Mouse (Mus musculus) MN1 (cell line): ENCODE measurements around the gene Adamts13.

Experiments used
- DNase-seq: peaks from one replicate; pipeline ENCODE4 v3.0.0-alpha.2; 2016; ENCODE audit warnings: low spot score

Gene Adamts13

DNA sequence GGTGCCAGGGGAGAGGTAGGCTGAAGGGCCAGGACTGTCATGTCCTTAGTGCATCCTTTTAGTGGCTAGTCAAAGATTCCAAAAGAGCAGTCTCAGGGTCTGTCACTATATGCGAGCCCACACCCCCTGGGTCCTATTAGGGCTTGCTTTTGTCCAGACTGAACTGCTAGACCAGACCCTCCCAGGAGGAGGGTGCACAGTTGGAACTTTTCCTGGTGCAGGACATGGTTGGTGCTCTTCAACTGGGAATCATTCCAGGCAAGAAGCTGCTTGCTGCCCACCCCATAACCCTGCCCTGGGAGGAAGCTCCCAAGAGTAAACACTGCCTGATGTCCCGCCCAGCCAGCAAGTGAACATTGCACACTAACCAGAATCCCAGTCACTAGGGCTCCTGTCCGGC lies at the start of gene Adamts13:
Gene Adamts13, plus strand, starts transcription at position 301 of the 400 bp plus-strand sequence.
- DNase-seq: no peak

DNA sequence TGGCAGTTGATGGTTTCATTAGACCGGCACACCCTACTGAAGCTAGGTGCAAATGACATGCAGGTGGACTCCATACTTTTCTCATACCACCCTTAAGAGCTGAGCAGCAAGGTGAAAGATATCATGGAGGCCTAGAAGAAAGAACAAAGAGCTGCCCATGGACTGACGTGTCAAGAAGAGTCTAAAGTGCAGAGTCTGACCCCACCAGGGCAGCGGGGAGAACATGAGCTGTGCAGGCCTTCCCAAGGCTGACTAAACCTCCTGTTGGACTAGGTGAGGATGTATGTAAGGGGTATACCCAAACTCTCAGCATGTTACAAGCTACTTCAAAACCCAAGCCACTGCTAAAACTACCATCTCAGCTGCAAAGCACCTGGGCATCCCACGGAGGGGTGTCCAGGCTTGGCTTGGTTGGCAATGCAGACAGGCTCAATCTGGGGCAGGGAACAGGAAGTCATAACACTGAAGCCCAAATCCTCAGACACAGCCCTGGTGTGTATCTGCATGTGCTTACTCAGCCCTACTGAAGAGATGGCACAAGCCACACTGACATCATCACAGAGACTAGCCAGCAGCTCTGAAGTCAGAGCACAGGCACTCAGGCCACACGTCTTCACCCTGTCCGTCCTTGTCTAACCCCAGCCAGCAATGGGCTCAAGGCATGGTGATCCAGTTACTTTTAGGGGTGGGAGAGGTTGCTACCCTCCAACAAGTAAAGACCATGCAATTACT lies 45.3 kb upstream of the Adamts13 start:
- no peak for DNase-seq

DNA sequence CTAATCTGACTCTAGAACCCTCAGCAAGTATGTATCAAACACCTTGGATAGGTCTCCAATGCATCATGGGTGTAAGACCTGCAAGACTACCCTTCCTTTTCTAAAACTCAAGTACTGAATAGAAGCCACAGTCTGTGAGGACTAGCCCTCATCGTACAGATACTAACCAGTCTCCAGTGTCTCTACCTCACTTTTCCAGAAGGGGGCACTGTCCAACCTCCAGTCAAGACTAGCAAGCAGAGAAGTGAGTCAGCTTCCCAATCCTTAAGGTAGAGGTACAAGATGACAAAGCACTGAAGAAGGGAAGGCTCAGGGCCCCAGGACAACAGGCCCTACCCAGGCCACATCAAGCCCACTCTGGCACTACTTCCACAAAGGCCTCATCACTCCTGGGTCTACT lies 42.8 kb upstream of the Adamts13 start:
- DNase-seq: peak; percentile 70

DNA sequence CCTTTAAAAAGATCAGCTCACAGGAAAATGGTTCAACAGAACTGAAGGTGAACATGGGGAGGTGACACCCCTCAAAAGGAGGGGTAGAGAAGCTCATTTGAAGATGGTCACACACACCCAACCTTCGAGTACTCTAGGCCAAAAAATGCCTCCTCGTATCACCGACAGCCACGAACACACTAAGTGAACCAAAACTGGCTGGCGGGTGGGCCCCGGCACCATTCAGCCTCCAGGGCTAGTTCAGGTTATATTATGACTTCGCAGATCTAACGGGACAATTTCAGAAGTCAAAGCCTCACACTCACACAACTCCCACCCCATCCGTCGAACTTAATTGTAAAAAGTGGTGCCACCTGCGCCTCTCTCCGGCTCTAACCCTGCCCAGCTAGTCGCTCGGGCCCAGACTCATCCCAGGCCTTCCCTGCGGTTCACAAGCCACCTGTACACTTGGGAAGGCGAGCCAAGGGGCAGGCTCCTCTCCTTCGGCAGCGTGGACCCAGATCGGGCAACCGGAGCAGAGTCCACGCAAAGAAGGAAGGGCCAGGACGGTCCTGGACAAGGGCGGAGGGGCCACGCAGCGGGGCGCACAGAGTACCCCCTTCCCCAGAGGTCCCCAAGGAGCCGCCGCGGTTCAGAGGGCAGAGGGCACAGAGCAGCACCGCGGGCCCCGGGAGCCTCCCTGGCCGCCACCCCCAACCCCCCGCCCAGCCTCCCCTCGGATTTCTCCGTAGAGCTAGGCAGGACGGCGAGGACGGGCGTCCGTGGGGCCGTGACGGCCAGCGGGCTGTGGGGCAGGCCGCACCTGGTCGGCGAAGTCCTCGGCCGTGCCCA lies 40.5 kb upstream of the Adamts13 start:
- DNase-seq: peak; percentile 29

DNA sequence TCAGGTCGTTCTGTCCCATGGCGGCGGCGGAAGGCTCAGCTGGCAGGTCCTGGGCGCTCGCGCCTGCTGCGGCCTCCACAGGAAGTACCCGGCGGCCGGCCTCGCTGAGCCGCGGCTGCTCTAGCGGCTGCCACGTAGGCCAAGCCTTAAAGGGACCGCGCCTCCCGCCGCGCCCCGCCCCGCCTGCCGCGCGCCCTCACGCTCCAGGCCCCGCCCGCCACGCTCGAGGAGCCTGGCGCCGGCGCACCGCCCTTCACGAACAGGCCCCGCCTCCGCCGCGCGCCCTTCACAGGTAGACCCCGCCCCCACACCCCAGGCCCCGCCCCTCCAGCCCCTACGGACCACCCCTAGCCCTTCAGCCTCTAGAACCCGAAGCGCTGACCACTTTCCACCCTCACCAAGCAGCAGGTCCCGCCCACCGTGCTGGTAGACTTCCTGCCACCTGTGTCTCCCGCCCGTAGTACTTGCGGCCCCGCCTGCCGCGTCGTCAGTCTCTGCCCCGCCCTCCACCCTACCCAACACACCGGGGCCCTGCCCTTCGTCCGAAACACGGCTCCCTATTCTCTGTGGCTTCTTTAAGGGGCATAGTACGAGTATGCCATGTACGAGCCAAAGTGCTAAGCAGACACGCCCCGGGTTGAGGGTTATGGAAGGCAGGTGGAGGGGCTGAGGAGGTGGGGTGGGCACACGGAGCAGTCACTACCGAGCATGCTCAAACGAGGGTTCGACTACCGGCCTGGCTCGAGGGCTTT lies 39.7 kb upstream of the Adamts13 start, which contains the start of the genes Surf4 and Stkld1:
Gene Surf4, minus strand, starts transcription at position 625 of the 752 bp plus-strand sequence.
Gene Stkld1, plus strand, starts transcription at position 744 of the 752 bp plus-strand sequence.
- peak; percentile 92 for DNase-seq

DNA sequence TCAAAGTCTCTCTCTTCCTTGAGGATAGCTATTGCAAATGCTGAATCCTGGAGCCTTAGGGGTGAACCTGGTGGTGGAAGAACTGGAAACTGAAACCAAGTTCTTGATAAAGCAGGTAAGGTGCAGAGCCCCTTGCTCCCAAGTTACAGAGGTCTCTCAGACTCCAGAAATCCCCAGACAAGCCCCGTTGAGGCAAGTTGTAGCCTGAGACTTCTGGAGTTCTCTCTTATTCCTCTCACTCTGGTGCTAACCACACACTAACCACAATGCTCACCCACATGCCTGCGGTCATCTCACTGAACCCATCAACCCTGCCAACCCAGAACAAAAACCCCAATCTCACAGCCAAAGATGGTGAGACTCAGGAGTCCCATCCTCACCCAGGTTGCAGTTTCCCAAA lies 37.9 kb upstream of the Adamts13 start:
- DNase-seq: no peak

DNA sequence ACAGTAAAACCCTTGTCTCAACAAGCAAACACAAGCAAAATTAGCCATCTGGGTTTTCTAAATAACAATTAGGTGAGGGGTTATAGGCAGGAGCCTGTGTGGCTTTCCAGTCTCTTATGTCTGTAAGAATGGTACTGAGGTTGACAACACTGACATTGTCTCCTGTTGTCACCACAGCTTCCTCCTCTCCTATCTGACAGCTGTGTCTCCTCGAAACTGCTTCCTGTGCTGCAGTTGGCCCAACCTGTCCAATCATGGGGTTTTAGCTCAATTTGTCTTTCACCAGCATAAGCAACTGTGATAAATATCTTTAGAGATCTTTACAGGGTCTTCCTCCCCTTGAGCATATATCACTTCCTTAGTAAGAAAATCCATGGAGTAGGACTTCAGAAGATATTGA lies 36.8 kb upstream of the Adamts13 start:
- DNase-seq: no peak

DNA sequence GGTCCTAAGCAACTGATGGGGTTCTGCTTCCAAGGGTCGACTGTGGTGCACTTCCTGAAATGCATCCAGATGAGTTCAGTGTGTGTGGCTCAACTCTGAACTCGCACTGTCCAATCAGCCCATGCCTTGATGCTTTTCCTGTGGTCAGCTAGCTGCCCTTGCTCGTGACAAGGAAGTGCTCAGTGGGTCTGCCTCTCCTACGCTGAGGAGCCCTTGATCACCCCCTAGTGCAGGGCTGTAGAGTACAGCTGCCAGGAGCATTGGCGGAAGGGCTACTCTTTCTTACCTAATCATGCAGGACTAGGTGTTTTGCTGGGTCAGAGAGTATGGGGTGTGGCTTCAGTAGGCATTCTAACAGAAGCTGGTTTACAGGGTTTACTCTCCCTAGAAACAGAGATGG lies 31.7 kb upstream of the Adamts13 start:
- DNase-seq: no peak

DNA sequence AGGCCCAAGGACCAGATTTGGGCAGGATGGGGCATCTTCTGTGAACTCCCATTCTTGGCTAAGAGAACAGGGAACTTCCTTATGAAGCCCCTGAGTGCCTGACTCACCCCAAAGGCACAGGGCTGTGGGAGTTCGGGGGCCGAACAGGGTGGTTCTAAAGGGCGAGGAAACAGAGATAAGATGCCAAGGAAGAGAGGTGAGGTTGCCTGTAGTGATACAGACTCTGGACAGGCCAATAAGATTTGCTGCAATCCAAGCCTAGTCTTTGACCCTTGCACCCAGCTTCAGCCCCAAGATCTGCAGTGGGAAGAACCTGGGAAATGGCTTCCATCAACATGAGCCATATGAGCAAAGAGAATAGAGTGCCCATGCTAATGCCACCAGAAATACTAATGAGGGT lies 30.0 kb upstream of the Adamts13 start:
- no peak for DNase-seq

DNA sequence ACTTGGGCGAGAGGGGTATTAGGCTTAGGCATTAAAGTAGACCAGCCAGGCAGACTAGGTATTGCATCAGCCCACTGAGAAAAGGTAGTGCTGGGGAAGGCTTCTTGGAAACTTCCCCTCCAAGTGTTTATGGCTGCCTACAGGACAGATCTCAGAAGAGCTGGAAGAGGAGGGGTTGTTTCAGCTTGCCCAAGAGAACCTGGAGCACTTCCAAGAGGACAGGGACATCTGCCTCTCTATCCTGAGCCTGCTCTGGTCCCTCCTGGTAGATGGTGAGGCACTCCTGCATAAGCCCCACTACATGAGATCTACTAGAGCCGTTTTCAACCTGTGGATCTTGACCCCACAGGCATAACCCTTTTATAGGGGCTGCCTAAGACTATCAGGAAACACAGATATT lies 22.8 kb upstream of the Adamts13 start:
- DNase-seq: no peak

DNA sequence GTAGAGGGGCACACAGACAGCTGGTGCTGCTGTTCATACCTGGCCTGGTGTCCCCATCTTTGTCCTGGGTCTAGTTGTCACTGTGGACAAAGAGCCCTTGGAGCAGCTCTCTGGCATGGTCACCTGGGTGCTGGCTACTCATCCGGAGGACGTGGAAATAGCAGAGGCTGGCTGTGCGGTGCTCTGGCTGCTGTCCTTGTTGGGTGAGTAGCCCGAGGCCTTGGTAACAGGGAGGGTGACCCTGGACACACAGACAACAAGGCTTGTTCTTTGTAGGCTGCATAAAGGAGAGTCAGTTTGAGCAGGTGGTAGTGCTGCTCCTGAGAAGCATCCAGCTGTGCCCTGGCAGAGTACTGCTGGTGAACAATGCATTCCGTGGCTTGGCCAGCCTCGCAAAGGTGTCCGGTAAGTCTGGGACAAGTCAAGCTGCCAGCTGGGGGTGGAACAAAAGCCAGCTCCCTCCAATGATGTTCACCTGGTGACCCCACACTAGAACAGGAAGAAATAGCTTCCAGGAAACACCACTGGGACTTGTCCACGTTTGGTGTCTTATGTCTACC lies 21.8 kb upstream of the Adamts13 start:
- DNase-seq: no peak

DNA sequence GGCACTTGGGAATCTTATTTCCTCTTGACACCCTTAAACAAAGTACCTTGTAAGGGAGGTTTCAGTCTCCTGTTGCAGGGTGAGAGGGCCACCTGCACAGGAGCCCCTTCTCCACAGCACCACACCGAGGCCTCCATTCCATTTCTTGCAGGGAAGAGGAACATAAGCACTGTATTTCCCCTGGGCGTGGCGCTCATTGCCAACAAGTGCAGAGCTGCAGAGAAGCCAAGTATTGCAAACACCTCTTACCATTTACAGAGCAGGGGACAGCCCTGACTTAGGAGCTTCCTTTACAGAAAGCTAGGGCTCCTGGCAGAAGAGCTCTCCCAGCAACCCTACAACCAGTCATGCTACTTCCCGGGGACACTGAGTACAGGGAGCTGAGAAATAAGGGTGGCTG lies 21.0 kb upstream of the Adamts13 start:
- no peak for DNase-seq

DNA sequence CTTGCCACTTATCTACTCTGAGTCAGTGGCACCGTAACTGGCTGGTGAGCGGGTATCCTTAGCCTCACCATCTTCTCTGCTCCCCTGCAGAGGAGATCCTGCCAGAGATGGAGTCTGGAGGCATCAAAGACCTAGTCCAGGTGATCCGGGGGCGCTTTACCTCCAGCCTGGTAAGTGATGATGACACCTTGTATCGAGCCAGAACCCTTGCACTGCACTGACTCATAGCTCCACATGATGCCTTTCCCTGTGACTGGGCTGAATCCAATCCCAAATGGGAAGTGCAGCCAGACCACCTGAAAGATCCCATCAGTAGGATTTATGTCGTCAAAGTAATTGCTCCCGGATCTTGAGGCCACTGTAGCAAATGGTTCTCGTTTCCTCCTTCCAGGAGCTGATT lies 20.4 kb upstream of the Adamts13 start:
- no peak for DNase-seq

DNA sequence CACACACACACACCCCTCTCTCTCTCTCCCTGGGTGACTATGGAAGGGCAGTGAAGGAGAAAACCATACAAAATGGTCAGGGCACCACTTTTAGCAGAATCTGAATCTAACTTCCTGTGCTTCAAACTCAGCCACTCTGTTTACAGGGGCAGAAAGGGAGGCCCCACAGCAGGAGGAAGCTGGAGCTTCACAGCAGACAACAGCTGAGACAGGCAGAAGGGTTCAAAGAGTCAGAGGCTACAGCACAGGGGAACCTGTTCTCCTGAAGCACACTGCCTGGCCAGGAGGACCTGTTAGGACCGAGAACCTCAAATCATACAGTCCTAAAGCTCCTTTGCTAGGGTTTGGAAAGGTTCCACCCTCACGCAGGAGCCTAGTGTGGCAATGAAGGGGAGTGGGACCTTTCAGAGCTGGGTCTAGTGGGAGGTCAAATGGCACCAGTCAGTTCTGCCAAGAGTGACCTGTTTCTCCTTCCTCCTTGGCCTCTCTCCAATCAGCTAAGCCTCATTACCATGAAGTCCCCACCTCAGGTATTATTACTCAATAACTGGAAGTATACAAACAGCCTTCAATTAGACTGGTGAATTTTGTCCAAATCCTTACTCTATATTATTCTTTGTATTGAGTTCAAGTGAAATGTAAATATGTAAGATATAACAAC lies 18.4 kb upstream of the Adamts13 start:
- DNase-seq: no peak

DNA sequence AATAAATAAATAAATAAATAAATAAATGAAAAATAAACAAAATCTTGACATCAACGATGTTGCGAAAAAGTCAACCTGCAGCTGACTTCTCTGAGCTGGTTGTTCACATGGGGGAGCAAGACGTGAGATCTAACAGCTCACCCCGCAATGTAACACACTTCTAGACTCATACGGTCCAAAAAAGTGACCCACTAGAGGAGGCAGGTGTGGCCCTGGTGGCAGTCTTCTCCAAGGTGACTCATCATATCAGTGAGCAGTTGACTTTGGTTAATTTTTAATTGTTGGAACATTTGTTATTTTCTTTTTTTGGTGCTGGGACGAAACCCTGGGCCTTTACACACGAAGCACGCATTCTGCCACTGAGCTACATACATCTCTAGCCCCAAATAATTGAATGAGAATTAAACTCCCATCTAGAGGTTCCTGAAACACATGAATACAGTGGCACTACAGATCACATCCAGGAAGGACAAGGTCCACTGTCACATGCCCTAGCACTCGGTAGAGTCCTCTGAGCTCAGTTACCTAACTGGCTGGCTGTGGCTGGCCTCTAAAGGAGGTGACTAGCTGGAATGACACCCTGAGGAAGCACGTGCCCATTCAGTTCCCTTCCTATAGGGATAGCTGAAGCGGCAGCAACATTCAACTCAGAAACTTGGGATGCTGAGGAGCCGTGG lies 16.3 kb upstream of the Adamts13 start:
- DNase-seq: no peak

DNA sequence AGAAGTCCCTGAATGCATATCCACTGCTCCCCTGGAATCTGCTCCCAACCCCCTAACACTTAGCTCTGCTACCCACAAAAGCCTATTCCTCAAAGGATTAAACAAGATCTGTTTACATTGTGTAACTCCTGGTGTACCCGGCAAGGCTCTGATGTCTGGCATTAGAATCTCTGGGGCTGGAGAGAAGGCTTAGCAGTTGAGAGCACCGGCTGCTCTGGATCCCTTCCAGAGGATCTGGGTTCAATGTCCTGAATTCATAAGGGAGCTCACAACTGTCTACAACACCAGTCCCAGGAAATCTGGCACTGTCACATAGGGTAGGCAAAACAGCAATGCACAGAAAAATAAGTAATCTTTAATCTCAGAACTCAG lies 15.7 kb upstream of the Adamts13 start:
- no peak for DNase-seq

DNA sequence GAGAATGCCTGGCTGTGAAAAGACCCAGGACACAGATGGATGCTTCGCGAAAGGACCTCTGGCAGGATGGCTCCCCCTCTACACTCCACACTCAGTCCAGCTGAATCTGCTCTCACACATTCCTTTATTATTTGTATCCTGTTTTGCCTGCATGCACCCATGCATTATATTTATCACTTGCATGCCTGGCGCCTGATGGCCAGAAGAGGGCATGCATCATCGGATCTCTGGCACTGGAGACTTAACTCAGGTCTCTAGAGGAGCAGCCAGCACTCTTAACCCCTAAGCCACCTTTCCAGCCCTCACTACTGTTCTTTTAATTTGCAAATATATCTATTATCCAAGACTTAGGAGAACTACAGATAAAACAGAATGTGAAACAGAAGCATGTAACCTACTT lies 12.5 kb upstream of the Adamts13 start:
- DNase-seq: no peak

DNA sequence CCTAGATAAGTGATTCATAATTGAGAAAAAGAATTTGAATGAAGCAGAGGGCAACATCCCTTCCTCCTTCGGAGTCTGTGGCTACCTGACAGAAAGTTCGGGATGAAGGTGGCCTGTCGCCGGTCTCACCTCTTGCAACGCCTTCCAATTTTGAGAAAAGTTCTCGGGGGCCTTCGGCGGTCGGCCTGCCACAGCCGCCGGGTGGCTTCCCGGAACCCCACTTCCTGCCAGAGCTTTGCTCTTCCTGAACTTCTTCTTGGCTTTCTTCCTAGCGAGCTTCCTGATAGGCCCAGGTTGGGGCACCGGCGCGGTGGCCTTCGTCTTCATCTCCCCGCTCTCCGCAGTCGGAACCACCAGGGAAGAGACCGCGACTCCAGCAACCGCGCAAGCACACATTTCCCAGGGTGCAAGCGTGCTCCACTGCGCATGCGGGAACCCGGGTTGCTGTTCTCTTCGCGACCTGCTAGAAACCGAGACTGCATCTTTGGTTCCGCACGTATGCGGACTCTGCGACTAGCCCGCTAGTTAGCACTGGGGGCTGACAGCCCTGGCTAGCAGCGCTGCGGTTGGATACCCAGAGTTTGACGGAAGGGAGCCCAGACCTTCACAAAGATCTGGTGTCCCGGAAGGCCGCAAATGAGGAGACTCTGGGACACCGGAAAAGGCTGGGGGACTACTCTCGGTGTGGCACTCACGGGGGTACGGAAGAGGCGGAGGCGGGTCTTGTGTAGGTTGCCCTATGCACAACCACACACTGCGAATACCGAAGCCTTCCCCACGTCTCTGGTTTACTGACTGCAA lies 9.1 kb upstream of the Adamts13 start, which contains the start of gene Rexo4:
Gene Rexo4, minus strand, starts transcription at position 464 of the 801 bp plus-strand sequence.
- peak; percentile 95 for DNase-seq

DNA sequence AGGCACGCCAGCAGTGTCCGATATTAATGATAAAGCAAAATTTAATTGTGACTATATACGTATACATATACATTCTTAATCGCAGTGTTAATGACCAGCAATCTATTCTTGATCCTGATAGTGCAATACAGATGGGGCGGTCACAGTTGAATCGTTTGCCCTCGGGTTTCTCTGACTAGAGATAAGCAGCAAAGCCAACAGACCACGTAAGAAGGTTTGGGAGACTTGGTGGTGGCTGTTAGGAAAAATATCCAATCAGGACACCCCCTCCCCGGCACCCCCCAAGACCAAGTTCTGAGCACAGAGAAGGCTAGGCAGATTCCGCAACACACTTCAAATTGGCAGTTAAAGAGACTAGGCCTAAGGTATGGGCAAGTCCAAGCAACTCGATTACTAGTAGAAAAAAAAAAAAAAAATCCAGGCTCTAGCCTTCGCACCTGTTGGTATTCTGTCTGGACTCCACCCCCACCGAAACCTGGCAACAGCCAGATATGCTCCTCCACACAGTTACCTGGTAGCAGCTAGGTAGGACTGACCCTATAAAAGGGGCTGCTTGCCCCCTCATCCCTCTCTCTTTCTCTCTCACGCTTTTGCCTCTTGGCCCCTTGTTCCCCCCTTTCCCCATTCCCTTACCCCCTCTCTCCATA lies 8.4 kb upstream of the Adamts13 start:
- DNase-seq: no peak

DNA sequence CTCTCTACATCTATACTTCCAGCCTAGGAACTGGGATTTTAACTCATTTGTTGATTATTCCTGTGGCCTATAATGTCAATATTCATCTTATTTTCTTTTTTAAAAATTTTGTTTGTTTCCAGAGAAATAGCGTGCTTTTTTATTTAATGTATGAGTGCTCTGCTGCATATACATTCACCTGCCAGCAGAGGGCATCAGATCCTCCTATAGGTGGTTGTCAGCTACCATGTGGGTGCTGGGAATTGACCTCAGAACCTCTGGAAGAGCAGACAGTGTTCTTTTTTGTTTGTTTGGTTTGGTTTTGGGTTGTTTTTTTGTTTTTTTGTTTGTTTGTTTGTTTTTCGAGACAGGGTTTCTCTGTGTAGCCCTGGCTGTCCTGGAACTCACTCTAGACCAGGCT lies 6.0 kb upstream of the Adamts13 start:
- DNase-seq: no peak
